Mouse (Mus musculus) liver, embryonic 14.5 days (tissue): ENCODE data around the gene Nsmce3.

ENCODE experiments used
- CTCF ChIP-seq: IDR thresholded peaks from 2 replicates; pipeline ENCODE4 v1.5.1; 2016; ENCODE audit warnings: antibody characterized with exemption, low read depth, control low read depth
- EP300 ChIP-seq: IDR thresholded peaks from 2 replicates; pipeline ENCODE4 v1.6.1; 2016; ENCODE audit warnings: antibody characterized with exemption, low read depth

DNA sequence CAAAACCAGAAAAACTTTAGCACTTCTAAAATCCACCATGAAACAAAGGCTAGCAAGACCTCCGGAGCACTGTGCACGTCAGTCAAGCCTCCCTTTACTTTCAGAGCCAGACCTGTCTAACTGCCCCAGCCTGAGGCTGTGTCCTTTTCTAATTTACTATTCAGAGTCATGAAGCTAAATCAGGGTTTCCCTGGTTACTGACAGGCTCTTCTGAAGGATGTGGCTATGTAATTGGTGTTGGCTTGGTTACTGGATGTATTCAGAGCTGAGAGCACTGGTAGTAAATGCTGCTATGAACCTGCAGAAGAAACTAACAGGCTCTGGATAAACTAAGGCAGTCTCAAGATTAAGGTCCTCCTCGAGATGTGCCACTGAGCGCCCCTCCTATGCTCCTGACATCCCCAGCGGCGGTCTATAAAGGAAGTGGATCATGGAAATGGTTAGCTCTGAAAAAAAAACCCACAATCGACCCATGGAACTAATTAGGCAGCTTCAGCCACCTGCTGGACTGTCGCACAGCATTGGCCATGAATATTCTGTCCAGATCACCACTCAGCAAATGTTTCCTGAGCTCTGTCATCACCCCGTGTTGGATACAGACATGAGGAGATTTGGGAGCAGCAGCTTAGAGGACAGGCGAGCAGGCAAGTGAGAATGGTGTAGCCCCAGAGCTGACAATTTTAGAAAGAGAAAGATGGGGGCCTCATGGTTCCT is 31.7 kb downstream of the Nsmce3 start:
- TF ChIP-seq CTCF: no peak
- TF ChIP-seq EP300: no peak
